Mouse (Mus musculus): ENCODE data around the gene Dot1l.

Dot1l gene

DNA sequence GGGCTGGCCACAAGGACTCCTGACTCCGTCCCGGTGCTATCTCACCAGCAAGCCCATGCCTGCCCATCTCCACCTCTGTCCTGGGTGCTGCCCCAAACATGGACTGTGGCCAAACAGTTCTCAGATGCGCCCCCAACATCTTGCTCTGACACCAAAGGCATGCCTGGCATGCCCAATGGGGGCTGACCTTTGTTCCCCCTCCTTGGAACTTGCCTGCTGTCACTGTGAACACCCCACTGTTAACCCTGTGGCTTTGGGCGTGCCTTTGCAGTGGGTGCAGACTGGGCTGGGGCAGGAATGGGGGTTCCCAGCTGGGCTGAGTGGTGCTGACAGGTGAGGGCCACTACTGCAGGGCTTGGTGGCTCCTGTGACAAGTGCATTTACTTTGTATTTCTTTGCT lies 38.8 kb downstream of the Dot1l start:
- DNase-seq: no peak

DNA sequence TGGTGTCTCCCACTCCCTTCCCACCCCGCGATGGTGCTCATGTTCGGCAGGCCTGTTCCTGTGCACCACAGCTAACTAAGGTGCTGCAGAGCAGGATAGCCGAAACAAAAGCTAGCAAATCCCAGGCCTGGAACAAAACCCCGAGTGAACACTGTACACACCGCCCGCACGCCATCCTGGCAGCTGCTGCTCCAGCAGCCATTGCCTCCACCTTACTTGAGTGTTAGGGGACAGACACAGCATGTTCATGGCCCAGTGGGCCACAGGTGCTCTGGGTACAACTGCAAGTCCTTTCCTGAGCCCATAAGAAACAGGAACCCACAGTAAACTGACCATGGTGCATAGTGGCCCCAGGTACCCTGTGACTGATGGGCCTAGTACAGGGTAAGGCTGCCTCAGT lies 39.7 kb downstream of the Dot1l start:
- DNase-seq: no peak

DNA sequence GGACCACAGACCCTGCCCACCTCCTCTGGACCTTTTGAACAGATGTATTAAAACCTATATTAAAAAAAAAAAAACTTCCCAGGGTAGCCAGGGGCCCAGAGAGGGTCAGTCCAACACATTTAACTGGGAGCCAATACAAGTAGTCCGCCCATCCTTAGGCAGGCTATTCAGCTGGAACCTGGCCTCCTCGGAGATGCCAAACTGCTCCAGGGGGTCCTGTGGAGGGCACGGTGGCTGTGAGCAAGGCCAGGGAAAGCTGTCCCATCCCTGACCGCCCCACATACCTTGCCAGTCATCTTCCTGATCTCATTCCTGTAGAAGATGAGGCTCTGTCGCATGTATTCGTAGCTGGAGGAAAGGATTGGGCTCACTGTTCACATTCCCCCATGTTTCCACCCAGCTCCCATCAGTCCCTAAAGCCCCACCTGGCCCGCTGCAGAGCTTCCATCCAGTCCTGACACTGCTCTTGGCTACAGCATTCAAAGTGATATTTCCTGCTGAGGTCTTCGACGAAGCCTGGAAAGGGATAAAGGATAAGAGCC lies 41.4 kb downstream of the Dot1l start:
- DNase-seq: no peak

DNA sequence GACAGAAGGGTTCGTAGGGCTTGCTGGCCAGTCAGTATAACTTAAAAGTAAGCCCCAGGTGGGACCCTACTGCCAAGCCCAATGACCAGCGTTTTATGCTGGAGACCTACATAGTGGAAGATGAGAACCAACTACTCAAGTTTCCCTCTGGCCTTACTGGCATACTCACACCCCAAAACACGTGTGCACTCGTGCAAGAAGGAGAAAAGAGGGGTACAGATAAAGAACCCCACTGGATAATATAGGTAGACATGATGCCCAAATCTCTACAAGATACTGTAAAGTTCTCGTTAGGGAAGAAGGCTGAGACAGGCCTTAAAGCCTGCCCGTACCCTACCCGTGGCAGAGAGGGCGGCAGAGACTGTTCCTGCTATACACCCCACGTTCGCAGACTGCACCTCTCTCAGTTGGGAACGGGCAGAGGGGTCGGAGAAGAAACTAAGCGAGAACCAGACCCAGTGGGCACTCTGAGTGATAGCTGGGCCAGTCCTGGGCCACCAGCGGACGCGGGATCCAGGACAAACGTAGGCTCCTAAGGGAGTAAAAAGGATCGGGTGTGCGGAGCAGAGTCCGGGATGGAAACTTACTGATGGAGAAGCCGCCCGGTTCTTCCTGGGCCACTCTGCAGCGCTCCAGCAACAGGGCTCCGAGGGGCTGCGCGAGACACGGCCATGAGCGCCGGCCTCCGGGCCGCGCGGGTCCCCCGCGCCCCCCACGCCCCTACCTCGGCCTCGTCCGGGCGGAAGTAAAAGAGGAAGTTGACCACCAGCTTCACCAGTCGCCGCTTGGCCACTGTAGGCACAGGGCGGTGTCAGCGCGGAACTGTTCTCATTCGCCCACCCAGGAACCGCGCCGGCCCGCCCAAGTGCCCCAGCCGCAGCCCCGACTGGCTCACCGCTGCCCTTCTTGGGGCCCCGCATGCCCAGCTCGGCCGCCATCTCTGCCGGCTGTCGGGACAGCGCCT lies 42.5 kb downstream of the Dot1l start:
- DNase-seq: no peak

DNA sequence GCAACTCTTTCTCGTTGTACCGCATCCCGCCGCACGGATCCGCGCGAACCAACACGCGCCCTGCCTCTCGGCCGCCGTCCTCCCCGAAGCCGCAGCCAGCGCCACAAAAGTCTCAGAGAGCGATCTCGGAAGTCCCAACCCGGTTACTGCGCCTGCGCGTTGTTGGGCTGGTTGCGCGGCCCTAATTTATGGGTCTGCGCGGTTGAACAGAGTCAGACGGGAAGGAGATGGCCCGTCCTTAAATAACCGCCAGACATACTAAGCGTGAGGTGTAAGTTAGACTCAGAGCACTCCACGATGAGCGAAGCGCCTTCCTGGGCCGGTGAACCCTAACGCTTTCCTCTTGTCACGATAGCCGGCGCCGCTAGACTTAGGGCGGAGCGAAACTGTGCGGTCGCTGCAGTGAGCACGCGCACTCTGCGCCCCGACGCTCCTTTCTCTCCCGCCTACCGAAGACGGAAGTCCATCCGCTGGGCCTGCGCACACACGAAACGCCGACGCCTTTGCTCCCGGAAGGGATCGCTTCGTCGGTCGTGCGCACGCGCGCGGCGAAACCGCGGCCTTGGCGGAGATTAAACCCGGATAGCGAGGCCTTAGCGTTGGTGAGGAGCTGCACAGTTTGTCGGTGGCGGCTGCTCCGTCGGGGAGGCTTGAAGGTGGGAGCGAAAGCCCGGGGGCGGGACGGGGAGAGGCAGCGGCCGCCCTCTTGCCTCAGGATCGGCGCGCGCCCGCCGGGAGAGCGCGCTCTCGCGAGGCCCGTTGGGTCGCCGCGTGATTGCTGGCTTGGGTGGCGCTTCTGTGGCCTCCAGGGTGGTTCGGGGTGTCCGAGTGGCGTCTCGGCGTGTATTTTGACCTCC lies 43.4 kb downstream of the Dot1l start, which contains the start of the genes Sf3a2 and Plekhj1:
TSS of gene Sf3a2 (plus strand) at position 49 of the 857 bp plus-strand sequence.
TSS of gene Plekhj1 (minus strand) at position 477 of the 857 bp plus-strand sequence.
- DNase-seq: peak; percentile 95

DNA sequence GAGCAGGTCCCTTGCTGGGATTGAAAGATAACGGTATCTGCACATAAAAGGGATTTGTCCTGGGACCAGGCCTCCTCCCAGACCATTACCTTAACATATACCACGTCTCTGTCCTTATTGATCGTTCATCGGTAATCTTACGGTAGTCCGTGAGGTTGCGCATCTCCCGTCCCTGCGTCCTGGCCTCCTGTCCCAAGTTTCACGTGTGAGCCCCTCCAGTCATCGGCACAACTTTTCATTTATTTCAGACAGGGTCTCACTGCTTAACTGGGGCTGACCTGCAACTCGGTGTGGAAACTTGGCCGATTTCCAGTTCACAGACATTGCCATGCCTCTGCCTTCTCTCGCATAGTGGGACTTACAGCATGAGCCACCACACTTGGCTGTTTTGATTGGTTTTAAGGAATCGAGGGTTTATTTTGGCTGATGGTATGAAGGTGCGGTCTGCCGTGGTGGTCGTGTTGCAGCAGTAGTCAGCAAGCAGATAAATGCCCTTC lies 44.1 kb downstream of the Dot1l start:
- DNase-seq: no peak

DNA sequence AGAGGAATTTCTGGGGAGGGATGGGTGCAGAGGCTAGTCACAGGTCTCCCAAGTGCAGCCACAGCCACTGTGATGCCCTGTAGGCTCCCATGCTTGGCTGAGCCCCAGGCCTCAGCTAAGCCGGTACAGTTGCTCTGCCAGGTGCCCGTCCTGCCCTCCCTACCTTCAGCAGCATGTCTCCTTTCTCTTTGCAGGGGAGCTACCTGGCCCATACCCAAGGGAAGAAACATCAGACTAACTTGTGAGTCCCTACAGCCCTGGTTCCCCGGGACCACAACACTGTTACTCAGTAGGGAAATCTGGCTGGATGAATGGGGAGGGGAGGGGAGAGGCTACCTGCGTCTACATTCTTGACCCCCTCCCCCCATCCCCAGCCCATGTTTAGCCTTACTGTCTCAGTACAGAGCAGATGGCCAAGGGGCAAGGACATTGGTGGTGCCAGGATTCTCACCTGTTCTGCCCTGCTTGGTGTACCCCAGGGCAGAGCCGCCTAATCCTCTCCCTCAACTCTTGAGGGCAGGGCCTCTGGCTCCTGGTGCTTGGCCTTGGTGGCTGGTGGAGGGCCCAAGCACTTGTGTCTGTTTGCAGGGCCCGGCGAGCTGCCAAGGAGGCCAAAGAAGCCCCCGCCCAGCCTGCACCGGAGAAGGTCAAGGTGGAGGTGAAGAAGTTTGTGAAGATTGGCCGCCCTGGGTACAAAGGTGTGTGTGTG lies 47.4 kb downstream of the Dot1l start:
- no peak for DNase-seq

DNA sequence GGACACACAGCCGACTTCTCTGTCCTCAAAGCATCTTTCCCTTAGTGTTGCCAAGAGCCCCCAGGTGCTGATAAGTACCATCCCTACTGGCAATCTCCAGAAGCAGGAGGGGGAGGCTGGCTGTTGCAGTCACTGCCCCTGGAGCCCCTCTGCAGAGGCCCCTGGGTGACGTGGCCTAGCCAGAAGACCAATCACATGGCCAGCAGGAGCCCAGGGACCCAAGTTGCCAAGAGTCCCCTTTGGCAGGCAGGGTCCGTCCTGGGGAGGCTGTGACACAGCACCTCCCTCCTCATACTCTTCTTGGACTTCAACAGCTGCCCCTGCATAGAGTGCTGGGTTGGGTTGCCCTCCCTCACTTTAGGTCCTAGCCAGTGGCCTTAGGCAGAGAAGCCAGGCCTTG lies 48.0 kb downstream of the Dot1l start:
- no peak for DNase-seq

DNA sequence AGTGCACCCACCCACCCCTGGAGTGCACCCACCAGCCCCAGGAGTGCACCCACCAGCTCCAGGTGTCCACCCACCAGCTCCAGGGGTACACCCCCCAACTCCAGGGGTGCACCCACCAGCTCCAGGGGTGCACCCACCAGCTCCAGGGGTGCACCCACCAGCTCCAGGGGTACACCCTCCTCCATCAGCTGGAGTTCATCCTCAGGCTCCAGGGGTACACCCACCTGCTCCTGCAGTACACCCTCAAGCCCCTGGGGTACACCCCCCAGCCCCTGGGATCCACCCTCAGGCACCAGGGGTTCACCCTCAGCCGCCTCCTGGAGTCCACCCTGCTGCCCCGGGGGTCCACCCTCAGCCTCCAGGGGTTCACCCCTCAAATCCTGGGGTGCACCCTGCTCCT lies 49.3 kb downstream of the Dot1l start:
- DNase-seq: no peak

DNA sequence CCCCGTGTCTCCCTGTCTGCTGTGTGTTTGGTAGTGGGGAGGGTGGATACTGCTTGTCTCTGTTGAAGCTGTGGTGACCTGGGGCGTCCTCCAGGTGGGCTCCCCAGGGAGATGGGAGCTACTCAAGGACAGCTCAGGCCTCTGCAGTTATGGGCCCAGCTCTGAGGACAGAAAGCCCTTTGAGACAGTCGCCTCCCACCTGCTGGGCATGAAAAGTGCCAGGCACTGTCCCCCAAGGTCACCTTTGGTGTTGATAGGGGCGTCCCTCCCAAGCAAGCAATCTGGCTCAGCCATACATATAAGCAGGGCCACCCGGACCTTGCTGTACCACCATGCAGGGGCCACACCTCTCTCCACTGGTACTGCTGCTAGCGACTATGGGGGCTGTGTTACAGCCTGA lies 49.9 kb downstream of the Dot1l start, which contains the start of gene Amh:
TSS of gene Amh (plus strand) at position 328 of the 400 bp plus-strand sequence.
- DNase-seq: no peak

DNA sequence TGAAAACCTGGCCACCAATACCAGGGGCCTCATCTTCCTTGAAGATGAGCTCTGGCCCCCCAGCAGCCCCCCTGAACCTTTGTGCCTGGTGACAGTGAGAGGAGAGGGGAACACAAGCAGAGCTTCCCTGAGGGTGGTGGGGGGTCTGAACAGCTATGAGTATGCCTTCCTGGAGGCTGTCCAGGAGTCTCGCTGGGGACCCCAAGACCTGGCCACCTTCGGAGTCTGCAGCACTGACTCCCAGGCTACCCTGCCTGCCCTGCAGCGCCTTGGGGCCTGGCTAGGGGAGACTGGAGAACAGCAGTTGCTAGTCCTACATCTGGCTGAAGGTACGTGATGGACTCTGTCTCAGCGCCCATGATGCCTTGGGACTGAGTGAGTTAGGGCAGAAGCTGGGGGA lies 50.3 kb downstream of the Dot1l start:
- no peak for DNase-seq

DNA sequence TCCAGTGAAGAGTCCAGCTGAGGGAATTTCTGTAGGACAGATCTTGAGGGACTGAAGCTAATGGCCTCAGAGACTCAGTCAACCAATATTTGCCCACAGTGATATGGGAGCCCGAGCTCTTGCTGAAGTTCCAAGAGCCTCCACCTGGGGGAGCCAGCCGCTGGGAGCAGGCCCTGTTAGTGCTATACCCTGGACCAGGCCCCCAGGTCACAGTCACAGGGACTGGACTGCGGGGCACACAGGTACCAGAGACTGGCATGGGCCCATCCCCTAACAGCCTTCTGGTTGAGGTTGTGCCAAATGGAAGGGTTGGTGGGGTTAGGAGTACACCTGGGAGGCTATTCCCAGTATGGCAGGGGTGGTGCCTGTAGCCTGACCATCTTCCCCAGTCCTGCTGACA lies 50.9 kb downstream of the Dot1l start:
- peak; percentile 76 for DNase-seq

DNA sequence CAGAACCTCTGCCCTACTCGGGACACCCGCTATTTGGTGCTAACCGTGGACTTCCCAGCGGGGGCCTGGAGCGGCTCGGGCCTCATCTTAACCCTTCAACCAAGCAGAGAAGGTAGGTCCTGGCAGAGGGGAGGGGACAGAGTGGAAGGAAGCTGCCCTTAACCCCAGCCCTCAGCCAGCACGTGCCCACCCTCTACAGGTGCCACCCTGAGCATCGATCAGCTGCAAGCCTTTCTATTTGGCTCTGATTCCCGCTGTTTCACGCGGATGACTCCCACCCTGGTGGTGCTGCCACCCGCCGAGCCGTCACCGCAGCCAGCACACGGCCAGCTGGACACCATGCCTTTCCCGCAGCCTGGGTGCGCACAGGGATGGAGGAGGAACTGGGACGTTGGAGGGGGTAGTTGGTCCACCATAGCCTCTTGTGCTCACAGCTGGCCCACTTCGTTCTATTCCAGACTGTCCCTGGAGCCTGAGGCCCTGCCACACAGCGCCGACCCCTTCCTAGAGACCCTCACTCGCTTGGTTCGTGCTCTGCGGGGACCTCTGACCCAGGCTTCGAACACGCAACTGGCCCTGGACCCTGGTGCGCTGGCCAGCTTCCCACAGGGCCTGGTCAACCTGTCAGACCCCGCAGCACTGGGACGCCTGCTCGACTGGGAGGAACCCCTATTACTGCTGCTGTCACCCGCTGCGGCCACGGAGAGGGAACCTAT lies 51.5 kb downstream of the Dot1l start:
- no peak for DNase-seq

DNA sequence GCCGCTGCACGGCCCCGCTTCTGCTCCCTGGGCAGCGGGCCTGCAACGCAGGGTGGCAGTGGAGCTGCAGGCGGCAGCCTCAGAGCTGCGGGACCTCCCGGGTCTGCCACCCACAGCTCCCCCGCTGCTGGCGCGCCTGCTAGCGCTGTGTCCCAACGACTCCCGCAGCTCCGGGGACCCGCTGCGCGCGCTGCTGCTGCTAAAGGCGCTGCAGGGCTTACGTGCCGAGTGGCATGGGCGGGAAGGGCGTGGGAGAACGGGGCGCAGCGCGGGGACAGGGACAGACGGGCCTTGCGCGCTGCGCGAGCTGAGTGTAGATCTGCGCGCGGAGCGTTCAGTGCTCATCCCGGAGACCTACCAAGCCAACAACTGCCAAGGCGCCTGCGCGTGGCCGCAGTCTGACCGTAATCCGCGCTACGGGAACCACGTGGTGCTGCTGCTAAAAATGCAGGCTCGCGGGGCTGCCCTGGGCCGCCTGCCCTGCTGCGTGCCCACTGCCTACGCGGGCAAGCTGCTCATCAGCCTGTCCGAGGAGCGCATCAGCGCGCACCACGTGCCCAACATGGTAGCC lies 52.1 kb downstream of the Dot1l start:
- DNase-seq: peak; percentile 89

DNA sequence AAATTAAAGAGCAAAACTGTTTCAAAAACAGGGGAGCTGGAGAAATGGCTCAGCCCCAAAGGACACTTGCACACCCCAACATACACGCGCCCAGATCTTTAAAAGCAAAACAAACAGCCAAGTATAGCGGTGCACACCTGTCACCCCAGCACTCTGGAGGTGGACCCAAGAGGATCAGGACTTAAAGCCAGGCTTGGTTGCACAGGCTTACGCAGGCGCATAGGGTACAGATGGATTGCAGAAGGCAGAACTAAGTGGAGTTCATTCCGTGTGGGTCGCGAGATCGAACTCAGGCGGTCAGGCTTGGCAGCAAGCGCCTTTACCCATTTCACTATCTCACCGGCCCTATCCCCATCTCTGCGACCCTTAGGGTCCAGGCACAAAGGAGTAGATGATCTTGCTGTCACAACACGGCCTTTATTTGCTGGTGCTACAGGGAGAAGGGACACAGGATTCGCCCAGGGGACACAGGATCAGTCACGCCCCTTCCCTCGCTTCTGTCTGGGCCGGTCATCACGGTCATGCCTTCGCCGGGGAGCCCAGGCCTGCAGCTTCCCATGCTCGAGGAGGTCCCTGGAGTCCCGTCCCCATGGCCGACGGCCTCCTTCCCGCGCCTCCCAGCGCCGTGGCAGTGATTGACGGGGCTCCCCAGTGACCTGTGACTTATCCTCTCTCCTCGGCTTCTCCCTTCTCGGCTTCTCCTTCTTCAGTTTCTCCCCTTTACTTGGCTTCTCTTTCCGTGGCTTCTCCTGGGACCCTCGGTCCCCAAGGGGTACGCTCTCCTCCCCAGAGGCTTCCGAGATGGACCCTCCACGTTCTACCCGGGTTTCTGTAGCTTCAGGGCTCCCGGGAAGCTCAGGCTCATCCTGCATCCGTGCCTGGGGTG lies 53.3 kb downstream of the Dot1l start:
- DNase-seq: no peak

DNA sequence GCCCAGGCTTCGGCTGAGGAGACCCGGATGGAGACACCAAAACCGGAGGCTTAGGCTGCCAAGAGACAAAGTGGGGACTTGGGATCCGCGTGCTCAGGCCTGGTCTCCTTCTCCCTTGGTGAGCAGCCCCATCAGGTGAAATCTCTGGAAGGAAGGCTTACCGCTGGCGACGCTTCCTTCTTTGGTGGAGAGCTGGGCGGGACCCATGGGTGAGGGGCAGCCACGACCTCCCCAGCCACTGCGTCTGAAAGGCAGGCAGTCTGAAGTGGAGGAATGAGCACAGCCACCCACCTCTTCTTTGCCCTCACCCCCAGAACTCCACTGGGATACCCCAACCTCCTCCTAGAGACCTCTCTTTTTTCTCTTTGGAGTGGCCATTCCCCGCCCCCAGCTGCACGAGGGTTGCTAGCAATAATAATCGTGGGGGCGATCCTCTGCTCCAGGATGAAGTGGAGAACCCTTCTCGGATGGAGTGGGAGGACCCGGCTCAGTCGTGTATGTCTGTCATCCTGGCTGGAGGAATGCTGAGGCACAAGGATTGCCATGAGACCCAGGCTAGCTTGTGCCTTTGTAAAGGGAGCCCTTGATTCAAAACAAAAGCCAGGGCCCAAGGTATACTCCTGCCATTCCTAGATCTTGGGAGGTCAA lies 54.1 kb downstream of the Dot1l start:
- DNase-seq: no peak

DNA sequence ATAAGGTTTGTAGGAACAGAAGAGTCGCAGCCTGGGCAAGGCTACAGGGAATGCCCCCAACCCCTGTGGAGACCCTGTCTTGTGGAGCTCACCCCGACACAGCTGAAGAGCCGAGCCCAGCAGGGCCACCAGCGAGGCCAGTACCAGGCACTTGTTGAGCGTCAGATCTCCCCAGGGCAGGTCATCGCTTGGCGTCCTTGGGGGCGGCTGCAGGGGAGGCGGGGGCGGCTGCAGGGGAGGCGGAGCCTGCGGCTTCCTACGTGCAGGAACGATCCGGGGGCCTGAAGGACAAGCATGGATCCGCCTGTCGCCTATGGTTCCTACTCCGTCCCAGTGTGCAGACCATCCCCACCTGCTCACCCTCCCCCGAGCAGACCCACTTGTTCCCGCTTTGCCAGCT lies 55.1 kb downstream of the Dot1l start:
- no peak for DNase-seq

DNA sequence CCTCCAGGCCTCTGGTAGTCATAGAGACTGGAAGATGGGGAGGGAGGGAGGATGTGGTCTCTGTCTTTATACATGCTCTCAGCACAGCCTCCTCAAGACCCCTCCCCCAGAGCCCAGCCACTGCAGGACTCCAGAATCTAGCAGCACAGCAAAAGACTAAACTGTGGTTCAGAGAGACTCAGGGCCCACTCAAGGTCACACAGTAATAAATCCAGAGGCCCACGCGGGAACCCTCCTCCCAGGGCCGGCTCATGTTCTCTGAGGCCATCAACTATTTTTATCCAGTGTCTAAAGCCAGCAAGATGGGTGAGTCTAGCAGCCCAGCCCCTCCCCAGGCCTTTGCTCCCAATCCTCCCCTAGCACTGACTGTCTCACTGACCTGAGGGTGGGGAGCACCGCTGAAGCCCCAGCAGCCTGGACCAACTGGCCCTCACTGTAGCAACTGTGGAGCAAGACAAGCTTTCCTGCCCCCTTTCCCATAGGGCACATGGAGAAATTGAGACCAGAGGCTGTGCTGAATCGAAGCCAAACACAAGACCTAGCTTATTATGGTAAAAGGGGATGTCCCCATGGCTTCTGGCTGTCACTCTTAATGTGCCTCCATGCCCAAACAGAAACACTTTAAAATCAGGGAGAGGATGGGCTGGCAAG lies 57.5 kb downstream of the Dot1l start:
- DNase-seq: no peak

DNA sequence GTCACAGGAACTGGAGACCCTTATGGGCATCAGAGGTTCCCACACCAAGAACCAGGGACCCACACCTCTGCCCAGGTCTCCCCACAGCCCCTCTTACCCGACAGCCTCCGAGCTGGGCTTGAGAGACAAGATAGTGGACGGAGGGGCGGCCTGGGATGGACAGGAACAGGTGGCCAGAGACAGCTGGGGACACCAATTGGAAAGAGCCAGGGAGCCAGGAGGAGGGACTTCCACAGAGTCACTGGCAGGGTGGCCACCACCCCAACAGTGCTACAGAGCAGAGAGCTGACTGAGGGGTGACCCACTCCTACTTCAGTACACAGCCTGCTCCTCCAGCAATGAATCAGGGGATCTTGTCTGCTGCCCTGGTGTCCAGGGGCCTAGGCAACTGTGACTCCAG lies 58.4 kb downstream of the Dot1l start, which contains the start of gene Jsrp1:
TSS of gene Jsrp1 (minus strand) at position 133 of the 400 bp plus-strand sequence.
- no peak for DNase-seq
